Mouse (Mus musculus): Measurements from ENCODE around the gene Igfbp7. TPM values are rescaled to one million over a fixed set of nuclear protein-coding genes. Genes with fewer than 3 reads are reported as not detected.

Gene Igfbp7
- polyA plus RNA-seq, 1 experiment from 2014 or later = 63.4 TPM

DNA sequence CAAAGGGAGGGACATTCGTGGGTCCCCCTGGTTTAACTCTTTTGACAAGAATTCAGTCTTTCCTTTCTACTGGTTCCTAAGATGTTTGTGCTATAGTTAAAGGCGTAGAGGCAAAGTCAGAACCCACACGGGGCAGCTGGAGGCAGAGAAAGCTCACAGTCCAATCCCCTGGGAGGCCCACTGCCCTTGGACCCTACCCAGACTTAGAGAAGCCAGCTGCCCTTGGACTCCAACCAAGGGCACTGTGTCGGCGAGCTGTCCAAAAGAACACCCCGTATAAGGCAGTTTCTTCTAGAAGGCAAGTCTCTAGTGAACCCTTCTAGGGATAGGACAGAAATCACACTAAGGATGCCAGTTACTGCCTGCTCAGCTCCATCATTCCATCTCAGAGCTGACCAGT lies 7.0 kb downstream of the Igfbp7 start:
- Histone ChIP-seq H3K9me3 (no peaks in the 10 kb centered on the region), H3K4me1 (no peaks in the 10 kb centered on the region), H3K27me3 (replicated peaks) (no peaks in the 10 kb centered on the region; the same call in 1 of the 2 replicates), H3K4me2 (no peak overlapping the region), H3K27ac (no peak overlapping the region), H3K9ac (no peak overlapping the region), H3K36me3 (replicated peaks) (no peaks in the 10 kb centered on the region), H3K4me3 (no peak overlapping the region)
- 85% methylated on average over 6 of the region's 6 CpGs for WGBS
- no peak for ATAC-seq (replicated peaks)

DNA sequence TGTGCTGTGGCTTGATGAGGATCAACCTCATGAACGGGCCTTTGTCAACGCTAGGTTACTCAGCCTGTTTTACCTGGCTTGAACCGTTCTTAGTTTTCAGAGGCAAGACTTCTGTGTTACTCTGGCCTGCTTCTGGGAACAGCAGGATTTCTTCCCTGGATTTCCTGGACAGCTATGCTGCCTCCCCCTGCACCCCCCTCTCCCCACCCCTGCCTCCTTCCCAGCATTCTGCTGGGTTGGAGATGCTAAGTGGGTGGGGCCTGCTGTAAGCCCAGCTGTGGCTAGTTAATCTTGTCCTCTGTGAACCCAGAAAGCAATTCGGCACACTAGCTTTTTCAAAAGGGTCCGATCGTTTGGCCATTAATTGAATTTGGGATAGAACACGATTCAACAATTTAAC lies 7.7 kb downstream of the Igfbp7 start:
- H3K4me3 ChIP-seq = no peak overlapping the region
- H3K9ac ChIP-seq = no peak overlapping the region
- H3K27ac ChIP-seq = no peak overlapping the region
- H3K4me1 ChIP-seq = no peaks in the 10 kb centered on the region
- no peak for ATAC-seq (replicated peaks)
- 80% methylated on average over 7 of the region's 7 CpGs for WGBS
- no peak overlapping the region for H3K4me2 ChIP-seq
- no peaks in the 10 kb centered on the region for H3K9me3 ChIP-seq
- H3K36me3 ChIP-seq (replicated peaks) = no peaks in the 10 kb centered on the region
- no peaks in the 10 kb centered on the region for H3K27me3 ChIP-seq (replicated peaks)

DNA sequence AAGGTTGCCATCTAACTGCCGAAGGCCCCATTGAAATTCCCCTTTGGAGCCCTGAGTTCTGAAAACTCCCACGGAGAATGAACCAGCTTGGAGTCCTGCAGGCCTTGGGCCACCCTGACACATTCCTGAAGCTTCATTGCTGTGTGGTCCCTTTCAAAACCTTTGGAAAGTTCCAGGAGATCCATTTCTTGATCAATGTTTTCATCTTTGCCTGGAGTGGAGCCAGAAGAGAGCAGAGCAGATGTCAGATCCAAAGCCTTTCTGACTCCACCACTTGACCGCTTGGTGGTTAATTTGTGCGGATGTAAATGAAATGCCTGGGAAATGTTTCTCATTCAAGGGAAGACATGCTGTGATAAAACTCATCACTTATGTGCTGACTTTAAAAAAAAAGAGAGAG lies 8.8 kb downstream of the Igfbp7 start:
- Histone ChIP-seq H3K27me3 (replicated peaks) (no peaks in the 10 kb centered on the region), H3K27ac (no peak overlapping the region), H3K36me3 (replicated peaks) (no peaks in the 10 kb centered on the region), H3K9ac (no peak overlapping the region), H3K9me3 (no peaks in the 10 kb centered on the region), H3K4me3 (no peak overlapping the region), H3K4me1 (0 out of 2 replicates have a peak, but pooled peaks cover 3% of the 10 kb centered on the region), H3K4me2 (no peak overlapping the region)
- ATAC-seq (replicated peaks) = 0 out of 2 replicates have a peak, but pooled peaks have one; percentile 34
- 52% methylated on average over 4 of the region's 4 CpGs for WGBS

DNA sequence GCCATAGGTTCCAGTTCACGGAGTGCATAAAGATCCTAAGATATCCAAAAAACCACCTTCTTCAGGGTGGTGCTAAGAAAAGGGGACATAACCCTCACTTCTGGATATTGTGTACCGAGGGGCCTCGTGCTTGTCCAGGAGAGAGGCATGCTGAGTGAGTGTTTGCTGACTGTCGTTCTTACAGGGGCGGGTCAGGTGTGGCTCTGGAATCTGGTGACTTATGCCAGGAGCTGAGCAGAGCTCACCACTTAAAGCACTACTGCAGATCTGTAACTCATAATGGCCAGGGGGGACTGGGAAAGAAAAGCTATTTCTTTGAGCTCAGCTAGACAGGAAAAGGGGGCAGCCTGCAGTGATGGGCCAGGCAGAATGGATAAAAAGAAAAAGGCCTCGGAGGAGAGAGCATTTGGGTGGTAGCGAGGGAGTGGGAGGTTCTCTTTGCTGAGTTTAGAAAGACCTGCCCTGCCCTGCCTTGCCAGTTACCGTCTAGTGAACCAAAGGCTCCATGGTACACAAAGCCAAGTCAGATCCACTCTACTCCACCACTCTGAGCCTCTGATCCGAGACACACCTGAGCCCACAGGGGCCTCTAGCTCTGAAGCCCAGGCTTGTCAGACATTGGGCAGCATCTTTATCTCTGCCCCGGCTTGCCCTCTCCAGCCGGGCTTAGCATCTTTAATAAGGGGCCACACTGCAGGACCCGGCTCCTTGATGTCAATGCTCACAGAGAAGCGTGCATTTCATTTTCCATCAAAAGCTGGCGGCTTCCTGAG lies 9.4 kb downstream of the Igfbp7 start:
- Histone ChIP-seq H3K36me3 (replicated peaks) (no peaks in the 10 kb centered on the region), H3K4me2 (no peak overlapping the region), H3K9me3 (no peaks in the 10 kb centered on the region), H3K4me3 (no peak overlapping the region), H3K9ac (no peak overlapping the region), H3K27me3 (replicated peaks) (no peaks in the 10 kb centered on the region), H3K27ac (no peak overlapping the region), H3K4me1 (0 out of 2 replicates have a peak, but pooled peaks cover 8% of the 10 kb centered on the region)
- WGBS = 52% methylated on average over 14 of the region's 14 CpGs
- ATAC-seq (replicated peaks) = peak; percentile 73

DNA sequence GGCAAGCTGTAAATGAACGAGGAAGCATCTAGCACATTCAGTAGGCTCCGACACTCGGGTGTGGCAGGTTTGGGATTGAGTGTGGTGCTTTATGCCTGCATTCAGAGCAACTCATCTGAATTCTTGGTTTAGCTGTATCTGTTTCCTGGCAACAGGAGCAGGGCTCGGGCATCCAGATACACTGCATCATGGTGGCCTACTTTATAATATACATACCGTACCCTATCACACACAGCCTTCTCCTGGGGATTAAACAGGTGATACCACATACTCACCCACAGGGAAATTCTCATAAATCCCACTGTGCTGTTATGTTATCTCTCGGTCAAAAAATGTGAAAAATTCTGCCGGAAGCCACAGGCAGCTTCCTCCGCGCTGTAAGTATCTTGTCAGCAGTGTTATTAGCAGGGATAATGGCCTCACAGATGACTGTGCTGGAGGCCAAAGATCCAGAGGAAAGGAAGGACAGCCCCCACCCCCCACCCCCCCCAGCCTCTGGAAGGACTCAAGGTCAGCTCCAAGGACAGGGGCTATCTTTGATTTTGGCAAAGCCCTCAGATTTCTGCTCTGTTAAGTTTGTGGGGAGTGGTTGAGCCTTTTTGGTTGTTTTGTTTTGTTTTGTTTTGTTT lies 13.7 kb downstream of the Igfbp7 start:
- WGBS = 36% methylated on average over 9 of the region's 9 CpGs
- Histone ChIP-seq H3K4me1 (0 out of 2 replicates have a peak, but pooled peaks cover 8% of the 10 kb centered on the region), H3K9ac (no peak overlapping the region), H3K9me3 (no peaks in the 10 kb centered on the region), H3K4me2 (no peak overlapping the region), H3K27me3 (replicated peaks) (no peaks in the 10 kb centered on the region), H3K36me3 (replicated peaks) (no peaks in the 10 kb centered on the region), H3K27ac (peak overlapping the region; percentile 28; the same call in 1 of the 2 replicates), H3K4me3 (no peak overlapping the region)
- ATAC-seq (replicated peaks) = no peak; the same call in 1 of the 2 replicates

DNA sequence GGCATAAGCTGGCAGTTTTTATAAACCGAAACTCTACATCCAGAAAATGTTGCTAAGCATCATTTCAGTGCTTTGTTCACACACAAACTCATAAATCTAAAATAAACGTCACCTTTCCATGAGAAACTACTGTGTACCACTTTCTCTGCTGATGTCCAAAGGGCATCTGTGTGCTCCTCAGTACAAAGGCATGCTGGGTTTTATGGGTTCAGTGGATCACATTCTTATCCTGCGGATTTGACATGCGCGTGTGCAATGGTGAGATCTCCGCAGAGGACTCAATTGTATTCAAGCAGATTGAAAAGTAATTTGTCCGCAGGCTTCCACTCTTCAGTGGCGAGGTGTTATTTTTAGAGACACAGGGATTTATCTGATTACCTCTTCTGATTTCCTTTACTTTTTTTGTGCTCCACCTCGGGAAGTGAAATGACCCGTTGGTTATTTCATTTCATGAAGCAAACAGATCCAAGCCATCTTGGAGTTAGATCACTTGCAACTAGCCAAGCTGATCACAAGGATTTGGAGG lies 14.7 kb downstream of the Igfbp7 start:
- Histone ChIP-seq H3K4me2 (no peak overlapping the region), H3K9ac (no peak overlapping the region), H3K36me3 (replicated peaks) (no peaks in the 10 kb centered on the region), H3K9me3 (no peaks in the 10 kb centered on the region), H3K4me3 (no peak overlapping the region), H3K4me1 (0 out of 2 replicates have a peak, but pooled peaks cover 8% of the 10 kb centered on the region), H3K27ac (no peak overlapping the region), H3K27me3 (replicated peaks) (no peaks in the 10 kb centered on the region)
- ATAC-seq (replicated peaks) = no peak
- 81% methylated on average over 10 of the region's 10 CpGs for WGBS

DNA sequence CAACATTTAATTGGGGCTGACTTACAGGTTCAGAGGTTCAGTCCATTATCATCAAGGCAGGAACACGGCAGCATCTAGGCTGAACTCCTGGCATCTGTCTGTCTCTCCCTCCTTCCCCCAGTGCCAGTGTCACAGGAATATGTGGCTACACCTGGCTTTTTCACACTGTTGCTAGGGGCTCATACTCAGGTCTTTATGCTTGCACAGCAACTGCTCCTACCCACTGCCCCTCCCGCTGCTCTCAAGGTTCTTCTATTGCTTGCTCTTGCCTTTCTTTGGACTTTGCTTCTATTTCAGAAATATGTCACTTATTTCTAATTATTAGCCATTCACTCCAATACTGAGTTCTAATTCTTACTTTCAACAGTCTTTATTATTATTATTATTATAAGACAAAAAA lies 17.6 kb downstream of the Igfbp7 start:
- Histone ChIP-seq H3K4me3 (no peak overlapping the region), H3K4me1 (0 out of 2 replicates have a peak, but pooled peaks cover 8% of the 10 kb centered on the region), H3K27me3 (replicated peaks) (no peaks in the 10 kb centered on the region), H3K9ac (no peak overlapping the region), H3K9me3 (no peaks in the 10 kb centered on the region), H3K36me3 (replicated peaks) (no peaks in the 10 kb centered on the region), H3K4me2 (no peak overlapping the region), H3K27ac (no peak overlapping the region)
- WGBS = 77% methylated on average over 2 of the region's 2 CpGs
- no peak for ATAC-seq (replicated peaks)

DNA sequence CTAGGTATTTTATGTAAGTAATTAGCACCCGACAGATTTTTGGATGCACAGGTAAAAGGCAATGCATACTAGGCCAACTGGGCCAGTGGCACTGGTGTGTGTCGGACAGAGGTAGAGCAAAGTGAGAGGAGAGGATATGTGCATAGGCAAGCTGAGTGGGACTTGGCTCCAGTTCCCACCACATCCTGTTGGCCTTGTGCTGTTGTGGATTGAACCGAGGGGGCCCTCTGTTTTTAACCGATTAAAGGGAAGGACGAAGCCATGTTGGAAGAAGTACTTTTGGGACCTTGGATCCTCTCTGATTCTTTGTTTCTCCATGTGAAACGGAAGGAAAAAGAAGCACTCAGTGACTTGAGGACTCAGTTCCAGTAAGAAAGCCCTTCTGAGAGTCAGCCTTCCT lies 19.5 kb downstream of the Igfbp7 start:
- no peak for ATAC-seq (replicated peaks)
- H3K4me3 ChIP-seq = no peak overlapping the region
- H3K9me3 ChIP-seq = no peaks in the 10 kb centered on the region
- H3K4me2 ChIP-seq = no peak overlapping the region
- H3K4me1 ChIP-seq = no peaks in the 10 kb centered on the region
- WGBS = 84% methylated on average over 6 of the region's 6 CpGs
- no peaks in the 10 kb centered on the region for H3K27me3 ChIP-seq (replicated peaks)
- H3K9ac ChIP-seq = no peak overlapping the region
- H3K27ac ChIP-seq = no peak overlapping the region
- H3K36me3 ChIP-seq (replicated peaks) = no peaks in the 10 kb centered on the region

DNA sequence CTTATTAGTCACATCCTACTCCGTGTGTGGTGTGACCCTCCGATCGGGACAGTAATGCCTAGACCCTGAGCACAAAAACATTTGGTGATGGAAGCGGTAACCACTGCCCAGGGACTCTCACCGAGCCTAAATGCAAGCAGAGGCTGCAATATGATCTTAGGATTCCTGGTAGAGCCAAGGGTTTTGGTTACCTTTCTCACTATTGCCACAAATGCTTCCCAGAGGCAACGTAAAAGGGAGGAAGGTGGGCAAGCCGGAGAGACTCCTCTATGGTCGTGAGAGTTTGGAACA lies 20.5 kb downstream of the Igfbp7 start:
- Histone ChIP-seq H3K4me3 (no peak overlapping the region), H3K9me3 (no peaks in the 10 kb centered on the region), H3K4me1 (no peaks in the 10 kb centered on the region), H3K9ac (no peak overlapping the region), H3K27ac (no peak overlapping the region), H3K4me2 (no peak overlapping the region), H3K36me3 (replicated peaks) (no peaks in the 10 kb centered on the region), H3K27me3 (replicated peaks) (no peaks in the 10 kb centered on the region)
- ATAC-seq (replicated peaks) = no peak
- 89% methylated on average over 8 of the region's 8 CpGs for WGBS

DNA sequence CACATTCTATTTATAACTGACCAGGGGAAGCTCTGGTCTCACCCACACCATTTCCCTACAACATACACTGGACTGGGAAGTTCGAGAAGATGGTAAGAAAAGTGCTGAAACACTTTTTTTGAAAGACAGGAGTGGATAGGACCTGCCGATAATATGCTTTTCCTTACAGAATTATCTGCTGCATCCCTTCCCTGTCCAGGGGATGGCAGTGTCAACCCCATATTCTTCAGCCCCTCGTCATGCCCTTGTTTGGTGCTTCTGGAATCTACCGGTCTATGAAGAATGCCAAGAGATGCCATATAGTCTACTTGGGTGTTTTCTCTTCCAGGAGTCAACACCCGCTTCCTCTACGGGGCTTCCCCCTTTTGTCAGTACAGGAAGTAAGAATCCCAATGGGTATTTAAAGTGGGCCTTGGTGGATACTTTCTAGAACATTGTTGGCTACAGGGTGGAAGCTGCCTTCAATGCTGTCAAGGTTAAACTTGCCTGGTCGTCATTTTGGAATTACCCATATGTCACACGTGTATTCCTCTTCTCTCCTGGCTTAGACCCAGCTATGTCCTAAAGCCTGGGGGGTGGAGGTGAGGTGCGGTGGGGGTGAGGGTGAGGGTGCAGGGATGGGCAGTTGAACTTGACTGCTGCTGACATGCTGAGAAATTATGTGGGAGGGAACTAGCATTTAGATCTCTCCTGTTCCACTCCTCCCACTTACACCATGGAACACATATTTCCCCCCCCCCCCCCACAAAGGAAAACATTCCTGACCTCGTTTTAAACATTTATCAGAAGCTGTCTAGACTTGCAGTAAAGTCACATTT lies 21.0 kb downstream of the Igfbp7 start:
- H3K4me1 ChIP-seq = no peaks in the 10 kb centered on the region
- H3K4me2 ChIP-seq = no peak overlapping the region
- H3K36me3 ChIP-seq (replicated peaks) = no peaks in the 10 kb centered on the region
- H3K27me3 ChIP-seq (replicated peaks) = no peaks in the 10 kb centered on the region
- no peak overlapping the region for H3K4me3 ChIP-seq
- 79% methylated on average over 10 of the region's 10 CpGs for WGBS
- no peak overlapping the region for H3K9ac ChIP-seq
- H3K27ac ChIP-seq = no peak overlapping the region
- ATAC-seq (replicated peaks) = no peak
- no peaks in the 10 kb centered on the region for H3K9me3 ChIP-seq

DNA sequence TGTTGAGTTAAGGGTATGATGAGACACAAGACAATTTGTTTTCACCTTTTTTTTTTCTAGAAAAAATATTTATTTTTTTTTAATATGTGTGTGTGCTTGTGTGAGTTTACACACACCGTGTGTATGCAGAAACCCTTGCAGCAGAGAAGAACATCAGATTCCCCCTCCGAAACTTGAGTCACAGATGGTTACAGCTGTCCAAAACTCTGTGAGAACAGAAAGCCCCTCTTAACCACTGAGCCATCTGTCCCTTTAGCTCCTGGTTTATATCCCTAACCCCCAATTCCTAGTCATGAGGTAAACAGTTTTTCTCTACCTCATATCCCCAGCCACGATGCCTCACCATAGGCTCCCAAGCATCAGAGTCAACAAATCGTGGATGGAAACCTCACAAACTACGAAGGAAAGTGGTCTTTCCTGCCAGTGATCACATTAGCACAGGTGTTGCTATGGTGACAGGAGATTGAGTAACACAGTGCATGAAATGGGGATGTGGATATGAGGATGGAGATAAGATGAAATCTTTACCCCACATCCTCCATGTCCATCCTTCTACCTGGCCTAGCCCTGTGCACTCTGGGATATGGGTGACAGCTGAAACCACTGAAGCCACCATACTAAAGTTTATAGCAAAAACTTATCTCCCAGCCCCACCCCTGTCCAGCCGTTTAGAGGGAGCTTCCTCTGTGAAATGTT lies 21.8 kb downstream of the Igfbp7 start:
- H3K4me1 ChIP-seq = no peaks in the 10 kb centered on the region
- WGBS = 81% methylated on average over 6 of the region's 6 CpGs
- ATAC-seq (replicated peaks) = 0 out of 2 replicates have a peak, but pooled peaks have one; percentile 27
- H3K4me3 ChIP-seq = no peak overlapping the region
- no peak overlapping the region for H3K4me2 ChIP-seq
- H3K36me3 ChIP-seq (replicated peaks) = no peaks in the 10 kb centered on the region
- no peak overlapping the region for H3K9ac ChIP-seq
- no peaks in the 10 kb centered on the region for H3K9me3 ChIP-seq
- H3K27ac ChIP-seq = no peak overlapping the region
- H3K27me3 ChIP-seq (replicated peaks) = no peaks in the 10 kb centered on the region

DNA sequence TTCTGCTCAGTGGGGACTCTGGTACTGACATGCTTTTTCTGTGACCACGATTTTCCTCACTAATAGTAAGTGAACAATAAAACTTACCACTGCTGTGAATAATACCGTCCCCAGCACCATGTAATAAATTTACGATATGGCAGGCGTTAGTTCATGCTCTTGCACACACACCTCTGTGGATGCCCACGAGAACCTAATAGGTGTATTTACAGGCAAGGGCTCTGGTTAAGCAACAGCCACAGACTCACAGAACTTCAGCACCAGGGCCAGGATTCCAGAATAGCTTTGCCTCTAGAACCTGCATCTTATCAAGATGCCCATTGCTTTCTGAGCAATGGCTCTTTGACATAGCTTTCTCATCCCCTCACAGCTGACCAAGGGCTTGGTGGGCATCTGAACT lies 22.6 kb downstream of the Igfbp7 start:
- 85% methylated on average over 5 of the region's 5 CpGs for WGBS
- no peaks in the 10 kb centered on the region for H3K27me3 ChIP-seq (replicated peaks)
- no peak overlapping the region for H3K4me3 ChIP-seq
- H3K36me3 ChIP-seq (replicated peaks) = no peaks in the 10 kb centered on the region
- no peak overlapping the region for H3K27ac ChIP-seq
- no peaks in the 10 kb centered on the region for H3K9me3 ChIP-seq
- H3K9ac ChIP-seq = no peak overlapping the region
- no peak overlapping the region for H3K4me2 ChIP-seq
- peaks cover 5% of the 10 kb centered on the region; the same call in 1 of the 2 replicates for H3K4me1 ChIP-seq
- no peak for ATAC-seq (replicated peaks)

Data from midbrain, embryonic 15.5 days (tissue).